Mouse (Mus musculus) spleen, postnatal 36 days (tissue): Measurements from ENCODE around the gene Ccdc180.

ENCODE experiments used
- DNase-seq, 2 experiments: peaks; one replicate each; pipeline ENCODE4 v3.0.0; 2022; ENCODE audit warnings: low spot score in 2 of 2, mixed read lengths in 1 of 2

Ccdc180 gene

DNA sequence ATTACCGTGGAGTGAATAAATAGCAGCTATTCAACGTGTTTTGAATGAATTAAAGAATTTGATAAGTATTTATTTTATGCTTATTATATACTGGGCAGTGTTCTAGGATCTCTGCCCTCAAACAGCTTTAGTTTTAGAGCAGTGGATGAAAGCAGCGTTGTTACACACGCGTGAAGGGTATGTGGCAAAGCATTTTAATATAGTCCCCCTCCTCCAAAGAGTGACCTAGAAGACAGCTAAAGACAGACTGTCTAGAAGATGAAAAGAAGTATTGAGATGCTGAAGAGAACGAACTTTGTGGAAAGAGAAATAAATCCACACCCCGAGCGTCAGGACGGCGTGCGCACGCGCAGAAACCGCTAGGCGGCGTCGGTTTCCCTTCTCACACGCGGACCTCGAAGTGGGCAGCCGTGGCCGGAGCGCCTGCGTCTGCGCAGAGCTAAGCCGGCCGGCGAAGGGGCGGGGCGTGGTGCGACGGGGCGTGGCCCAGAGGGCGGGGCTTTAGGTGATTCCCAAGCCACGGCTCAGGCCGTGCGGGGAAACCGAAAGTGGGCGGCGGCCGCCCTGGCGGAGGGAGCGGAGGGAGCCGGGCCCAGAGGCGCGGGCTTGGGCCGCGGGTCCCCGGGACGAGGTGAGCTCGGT is 81.8 kb downstream of the Ccdc180 start:
- DNase-seq: peak; percentile 94

DNA sequence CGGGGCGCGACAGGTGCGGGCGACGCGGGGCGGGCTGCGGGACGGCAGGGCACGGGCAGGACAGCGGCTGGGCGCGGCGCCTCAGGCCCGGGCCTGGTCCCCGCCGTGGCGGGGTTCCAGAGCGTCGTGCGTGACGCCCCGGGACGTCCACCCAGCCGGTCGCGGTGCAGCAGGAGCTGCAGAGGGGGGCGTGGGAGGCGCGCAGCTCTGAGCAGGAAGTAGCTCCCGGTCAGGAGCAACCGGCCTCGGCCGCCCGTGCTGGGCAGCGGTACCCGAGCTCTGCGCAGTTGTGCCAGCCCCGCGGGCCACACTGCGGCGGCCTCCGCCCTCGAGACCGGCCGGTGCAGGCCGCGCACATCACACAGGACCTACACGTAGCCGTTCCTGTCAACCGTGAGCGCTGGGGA is 82.3 kb downstream of the Ccdc180 start:
- peak; percentile 37 to 39 for DNase-seq

- no peak for DNase-seq
Measured at GRCm38 (mm10) chr4:45972951-45973350, 82.8 kb downstream of the Ccdc180 start.

DNA sequence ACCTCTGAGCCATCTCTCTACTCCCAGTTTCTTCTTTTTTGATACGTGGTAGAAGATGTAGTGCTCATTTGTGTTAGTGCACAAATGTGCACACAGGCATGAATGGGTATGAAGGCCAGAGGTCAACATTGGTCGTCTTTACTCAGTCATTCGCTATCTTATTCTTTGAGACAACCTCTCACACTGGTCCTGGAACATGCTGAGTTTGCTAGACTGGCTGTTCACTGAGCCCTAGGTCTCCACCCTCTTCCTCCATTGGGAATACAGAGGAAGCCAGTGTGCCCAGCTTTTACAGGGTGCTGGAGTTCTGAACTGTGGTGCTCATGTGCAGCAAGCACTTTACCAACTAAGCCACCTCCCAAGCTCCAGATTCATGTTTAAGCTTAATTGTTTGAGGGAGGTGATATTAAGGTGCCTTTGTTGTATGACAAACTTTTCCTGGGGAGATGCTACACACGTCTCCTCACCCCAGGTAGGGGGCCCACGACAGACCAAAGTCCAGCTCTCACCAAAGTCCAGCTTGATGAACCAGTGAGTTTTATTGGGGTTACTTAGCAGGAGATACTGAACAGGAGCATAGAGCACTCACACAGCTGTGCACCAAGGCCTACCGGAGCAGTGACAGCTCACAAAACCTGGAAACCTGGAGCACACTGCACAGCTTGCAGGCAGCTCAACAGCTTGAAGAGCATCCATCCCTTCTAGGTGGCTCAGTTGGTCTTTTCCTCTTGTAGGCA is 87.0 kb downstream of the Ccdc180 start:
- no peak for DNase-seq

DNA sequence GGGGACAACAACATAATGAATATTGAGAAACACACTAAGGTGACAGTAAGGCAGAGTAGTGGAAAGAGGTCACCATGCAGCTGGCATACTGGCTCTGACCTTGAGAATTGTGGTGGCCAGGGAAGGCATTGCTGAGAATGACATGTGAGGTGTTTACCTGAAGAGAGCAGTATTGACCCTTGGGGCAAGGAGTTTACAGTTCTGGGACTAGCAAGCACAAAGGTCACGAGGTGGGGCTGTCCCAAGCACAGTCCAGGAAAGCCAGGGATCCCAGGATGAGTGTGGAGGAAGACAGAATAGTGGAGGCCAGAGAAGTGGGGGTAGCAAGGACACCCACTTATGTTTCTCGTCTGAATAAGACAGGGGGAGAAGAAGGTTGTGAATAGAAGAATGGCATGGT is 89.8 kb downstream of the Ccdc180 start:
- DNase-seq: no peak

- peak in 1 of 2 experiments; percentile 4 for DNase-seq
Measured at GRCm38 (mm10) chr4:45981054-45981453, 91.0 kb downstream of the Ccdc180 start.

DNA sequence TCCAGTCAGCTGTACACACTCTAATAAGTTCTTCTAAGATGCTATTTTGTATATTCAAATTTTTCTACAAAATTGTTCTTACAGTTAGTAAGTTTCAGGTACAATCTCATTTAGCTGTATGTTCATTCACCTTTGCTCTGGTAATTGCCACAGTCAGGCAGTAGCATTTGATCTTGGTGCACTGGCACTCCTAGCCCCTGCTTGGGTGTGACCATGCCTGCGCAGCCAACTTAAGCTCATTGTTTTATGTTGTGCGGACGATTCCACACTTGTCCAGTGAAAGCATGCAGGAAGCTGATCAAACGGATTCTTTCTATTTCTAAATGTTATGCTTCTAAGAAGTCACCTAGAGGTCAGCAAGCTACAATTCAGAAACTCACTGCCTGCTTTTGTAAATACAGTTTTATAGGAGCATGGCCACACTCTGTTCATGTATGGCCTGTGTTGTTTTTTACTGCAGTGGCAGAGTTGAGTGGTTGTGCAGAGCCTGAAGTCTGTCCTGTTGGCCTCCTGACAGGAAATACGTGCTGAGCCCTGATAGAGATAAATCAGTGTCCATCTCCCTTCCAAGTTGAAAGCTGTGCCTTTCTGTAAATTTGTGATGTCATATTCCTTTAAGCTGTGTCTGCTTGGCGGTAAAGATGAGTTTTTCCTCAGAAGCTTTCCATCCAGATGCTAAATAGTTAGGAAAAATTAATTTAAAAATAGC is 100.5 kb downstream of the Ccdc180 start:
- DNase-seq: no peak

DNA sequence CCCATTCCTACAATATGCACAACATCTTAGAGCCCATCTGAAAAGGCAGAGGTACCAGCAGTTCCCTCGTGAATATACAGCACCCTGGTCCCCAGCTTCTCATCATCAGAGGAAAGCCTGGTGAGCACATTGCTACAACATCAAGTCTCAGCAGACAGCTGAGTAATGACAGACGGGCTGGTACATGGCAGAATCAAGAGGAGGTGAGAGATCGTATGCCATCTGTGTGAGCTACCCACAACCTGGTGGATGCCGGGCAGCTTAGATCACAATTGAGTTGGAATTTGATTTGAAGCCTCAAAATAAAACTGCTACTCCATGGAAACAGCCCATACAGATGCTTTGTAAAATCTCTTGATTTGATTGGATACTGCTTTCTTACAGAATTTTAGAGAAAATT is 108.4 kb downstream of the Ccdc180 start:
- DNase-seq: no peak
